Mouse (Mus musculus) spleen, postnatal 14 days (tissue): ENCODE measurements around the gene Dusp27.
"Not testable (repeated sequence)": the region's sequence is repeated elsewhere in the genome, so short reads cannot be mapped to it uniquely, and the experiment has no call there.

ENCODE experiments used
- DNase-seq, 2 experiments: peaks; one replicate each; pipeline ENCODE4 v3.0.0; 2021 to 2022; ENCODE audit warnings: low spot score in 2 of 2

Gene Dusp27

GRCm38 (mm10) chr1:166142369-166142768 lies 14.6 kb upstream of the Dusp27 start:
- DNase-seq = no peak

GRCm38 (mm10) chr1:166141868-166142267 lies 14.1 kb upstream of the Dusp27 start:
- DNase-seq = not testable (repeated sequence)

GRCm38 (mm10) chr1:166139620-166140184 lies 12.0 kb upstream of the Dusp27 start:
- DNase-seq = no peak

GRCm38 (mm10) chr1:166139113-166139512 lies 11.4 kb upstream of the Dusp27 start:
- no peak for DNase-seq

- no peak for DNase-seq
Observed at GRCm38 (mm10) chr1:166138136-166138535, 10.4 kb upstream of the Dusp27 start.

- no peak for DNase-seq
Observed at GRCm38 (mm10) chr1:166137244-166137938, 9.7 kb upstream of the Dusp27 start.

- no peak for DNase-seq
Observed at GRCm38 (mm10) chr1:166135091-166135740, 7.5 kb upstream of the Dusp27 start.

- no peak for DNase-seq
Observed at GRCm38 (mm10) chr1:166132367-166132766, 4.6 kb upstream of the Dusp27 start.

GRCm38 (mm10) chr1:166130224-166130860 lies 2.6 kb upstream of the Dusp27 start, which contains the start of gene Gpa33:
TSS of gene Gpa33 (plus strand) at chr1:166130238.
- no peak for DNase-seq

GRCm38 (mm10) chr1:166128551-166128950 lies 829 bp upstream of the Dusp27 start:
- DNase-seq = no peak

- no peak for DNase-seq
Observed at GRCm38 (mm10) chr1:166126795-166127194, 927 bp downstream of the Dusp27 start.

GRCm38 (mm10) chr1:166126290-166126689 lies 1.4 kb downstream of the Dusp27 start:
- DNase-seq = no peak

GRCm38 (mm10) chr1:166124932-166125593 lies 2.7 kb downstream of the Dusp27 start:
- DNase-seq = no peak

GRCm38 (mm10) chr1:166123751-166124150 lies 4.0 kb downstream of the Dusp27 start:
- no peak for DNase-seq

- no peak for DNase-seq
Observed at GRCm38 (mm10) chr1:166123045-166123444, 4.7 kb downstream of the Dusp27 start.

- DNase-seq = no peak
Observed at GRCm38 (mm10) chr1:166122114-166122513, 5.6 kb downstream of the Dusp27 start.

GRCm38 (mm10) chr1:166117866-166118639 lies 9.7 kb downstream of the Dusp27 start:
- DNase-seq = no peak

GRCm38 (mm10) chr1:166115719-166116118 lies 12.0 kb downstream of the Dusp27 start:
- DNase-seq = no peak

GRCm38 (mm10) chr1:166114986-166115385 lies 12.7 kb downstream of the Dusp27 start:
- no peak for DNase-seq

GRCm38 (mm10) chr1:166105464-166105863 lies 22.3 kb downstream of the Dusp27 start:
- no peak for DNase-seq

- DNase-seq = no peak
Observed at GRCm38 (mm10) chr1:166104858-166105257, 22.9 kb downstream of the Dusp27 start.
